22 mouse cellular contexts compared by ENCODE assay signal in the genomic region with DNA sequence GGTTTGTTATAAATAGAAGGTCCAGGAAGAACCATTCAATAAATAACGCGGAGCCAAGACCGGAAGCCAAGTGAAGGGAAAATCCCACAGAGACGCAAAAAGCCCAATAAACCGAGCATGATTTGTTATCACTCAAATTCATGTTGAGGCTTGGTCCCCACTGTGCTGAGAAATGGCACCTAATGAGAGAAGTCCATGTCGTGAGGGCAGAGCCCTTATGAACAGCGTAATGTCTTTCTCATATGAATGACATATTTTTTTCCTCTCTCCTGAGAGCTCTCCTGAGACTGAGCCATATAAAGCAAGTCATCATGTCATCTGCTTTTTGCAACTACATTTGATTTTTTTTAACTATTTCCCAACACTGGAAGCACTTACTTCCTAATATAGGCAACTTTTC.
A peak's percentile ranks its signal among the peaks of the same experiment; 100 is the strongest.
DNase-seq lines count a peak whose midpoint lies in the region; ATAC-seq lines count a peak whose summit lies in the region.
"Had no signal": no experiment of that assay in that cellular context is flagged by ENCODE, and none has a peak within 500 bp of the region (broad histone marks: within the 10 kb centered on the region; RNA-seq: fewer than 3 reads in every experiment).

No protein-coding gene starts in this region.

- H3K4me3 ChIP-seq in limb, embryonic 11.5 days (ENCODE audit: low read depth, low read length) = no peak overlapping the region
- H3K4me3 ChIP-seq in limb, embryonic 10.5 days = no peak overlapping the region
- H3K4me3 ChIP-seq in neural tube, embryonic 12.5 days = no peak overlapping the region
- no peak overlapping the region for H3K4me3 ChIP-seq in neural tube, embryonic 15.5 days (replicated peaks)
- no peak overlapping the region for H3K4me3 ChIP-seq in hindbrain, embryonic 12.5 days
- H3K4me3 ChIP-seq: embryonic facial prominence, embryonic 10.5 days; forebrain, embryonic 13.5 days; gastrocnemius, adult 2 months; heart, embryonic 12.5 days; hindbrain, embryonic 10.5 days; hindbrain, embryonic 15.5 days had no signal

- no peak overlapping the region for H3K9ac ChIP-seq in limb, embryonic 11.5 days (ENCODE audit: low read length)
- no peak overlapping the region for H3K9ac ChIP-seq in neural tube, embryonic 12.5 days
- H3K9ac ChIP-seq in neural tube, embryonic 15.5 days (replicated peaks) = no peak overlapping the region
- H3K9ac ChIP-seq in hindbrain, embryonic 12.5 days = no peak overlapping the region
- H3K9ac ChIP-seq: forebrain, embryonic 13.5 days; forebrain, postnatal 0 days; heart, embryonic 12.5 days; hindbrain, embryonic 15.5 days had no signal

- H3K27me3 ChIP-seq in limb, embryonic 11.5 days (ENCODE audit: control insufficient read depth, insufficient read depth, low read length) = no peaks in the 10 kb centered on the region
- no peaks in the 10 kb centered on the region for H3K27me3 ChIP-seq in limb, embryonic 10.5 days (ENCODE audit: low read depth, poor library complexity, severe bottlenecking)
- no peaks in the 10 kb centered on the region for H3K27me3 ChIP-seq in neural tube, embryonic 12.5 days (replicated peaks)
- H3K27me3 ChIP-seq in neural tube, embryonic 15.5 days (replicated peaks) = no peaks in the 10 kb centered on the region
- no peaks in the 10 kb centered on the region for H3K27me3 ChIP-seq in hindbrain, embryonic 12.5 days
- H3K27me3 ChIP-seq: forebrain, embryonic 13.5 days; heart, embryonic 12.5 days; hindbrain, embryonic 15.5 days had no signal

- WGBS in limb, embryonic 11.5 days = 65% methylated on average over 7 of the region's 7 CpGs
- 79% methylated on average over 7 of the region's 7 CpGs for WGBS in limb, embryonic 10.5 days
- WGBS in neural tube, embryonic 12.5 days = 77% methylated on average over 7 of the region's 7 CpGs
- 66% methylated on average over 7 of the region's 7 CpGs for WGBS in neural tube, embryonic 15.5 days
- 81% methylated on average over 7 of the region's 7 CpGs for WGBS in hindbrain, embryonic 12.5 days

- peak; percentile 20 for DNase-seq in embryo, embryonic 11 days
- no peak for DNase-seq in embryo, embryonic 10.5 days (ENCODE audit: low spot score)
- peak; percentile 22 for DNase-seq in limb, embryonic 11.5 days (ENCODE audit: low spot score)
- no peak for DNase-seq in limb, embryonic 10.5 days (ENCODE audit: low spot score)
- DNase-seq: adrenal gland, adult 8-10 months; B cell, adult 2 months; cerebellum, adult 11-12 months; cerebellum, adult 9-10 months; cerebellum, postnatal 25 days; forebrain, postnatal 0 days; gastrocnemius, adult 2 months; gastrocnemius, postnatal 25 days had no signal

- no peaks in the 10 kb centered on the region for H3K36me3 ChIP-seq in limb, embryonic 11.5 days (ENCODE audit: control insufficient read depth, insufficient read depth, low read length)
- no peaks in the 10 kb centered on the region for H3K36me3 ChIP-seq in limb, embryonic 10.5 days
- no peaks in the 10 kb centered on the region for H3K36me3 ChIP-seq in neural tube, embryonic 12.5 days
- no peaks in the 10 kb centered on the region for H3K36me3 ChIP-seq in neural tube, embryonic 15.5 days
- no peaks in the 10 kb centered on the region for H3K36me3 ChIP-seq in hindbrain, embryonic 12.5 days
- H3K36me3 ChIP-seq: embryonic facial prominence, embryonic 10.5 days; G1E; heart, embryonic 12.5 days; hindbrain, embryonic 10.5 days; hindbrain, embryonic 15.5 days had no signal

- no peak overlapping the region for H3K4me2 ChIP-seq in limb, embryonic 11.5 days (ENCODE audit: low read depth, severe bottlenecking)
- no peak overlapping the region for H3K4me2 ChIP-seq in neural tube, embryonic 12.5 days (replicated peaks)
- H3K4me2 ChIP-seq in neural tube, embryonic 15.5 days = no peak overlapping the region
- no peak overlapping the region for H3K4me2 ChIP-seq in hindbrain, embryonic 12.5 days (replicated peaks)
- H3K4me2 ChIP-seq: forebrain, embryonic 13.5 days; heart, embryonic 12.5 days; hindbrain, embryonic 15.5 days had no signal

- H3K27ac ChIP-seq in limb, embryonic 11.5 days (replicated peaks; ENCODE audit: low read depth, low read length) = no peak overlapping the region
- H3K27ac ChIP-seq in limb, embryonic 10.5 days = no peak overlapping the region
- no peak overlapping the region for H3K27ac ChIP-seq in neural tube, embryonic 12.5 days
- no peak overlapping the region for H3K27ac ChIP-seq in neural tube, embryonic 15.5 days (replicated peaks)
- no peak overlapping the region for H3K27ac ChIP-seq in hindbrain, embryonic 12.5 days
- H3K27ac ChIP-seq: embryonic facial prominence, embryonic 10.5 days; forebrain, embryonic 13.5 days; gastrocnemius, adult 2 months; hindbrain, embryonic 10.5 days; hindbrain, embryonic 15.5 days had no signal

- H3K4me1 ChIP-seq in limb, embryonic 11.5 days (ENCODE audit: control insufficient read depth, insufficient read depth, low read length) = no peaks in the 10 kb centered on the region
- H3K4me1 ChIP-seq in limb, embryonic 10.5 days = no peaks in the 10 kb centered on the region
- no peaks in the 10 kb centered on the region for H3K4me1 ChIP-seq in neural tube, embryonic 12.5 days
- no peaks in the 10 kb centered on the region for H3K4me1 ChIP-seq in neural tube, embryonic 15.5 days
- no peaks in the 10 kb centered on the region for H3K4me1 ChIP-seq in hindbrain, embryonic 12.5 days
- H3K4me1 ChIP-seq: embryonic facial prominence, embryonic 10.5 days; forebrain, embryonic 13.5 days; heart, embryonic 12.5 days; hindbrain, embryonic 10.5 days; hindbrain, embryonic 15.5 days had no signal

- no peaks in the 10 kb centered on the region for H3K9me3 ChIP-seq in limb, embryonic 11.5 days (ENCODE audit: control insufficient read depth, low read length)
- no peaks in the 10 kb centered on the region for H3K9me3 ChIP-seq in limb, embryonic 10.5 days (replicated peaks)
- H3K9me3 ChIP-seq in neural tube, embryonic 12.5 days = no peaks in the 10 kb centered on the region
- no peaks in the 10 kb centered on the region for H3K9me3 ChIP-seq in neural tube, embryonic 15.5 days (replicated peaks)
- no peaks in the 10 kb centered on the region for H3K9me3 ChIP-seq in hindbrain, embryonic 12.5 days (replicated peaks)
- H3K9me3 ChIP-seq: embryonic facial prominence, embryonic 10.5 days; forebrain, embryonic 13.5 days; G1E; heart, embryonic 12.5 days; hindbrain, embryonic 10.5 days; hindbrain, embryonic 15.5 days had no signal

- peak; percentile 51; the same call in 1 of the 2 replicates for ATAC-seq in limb, embryonic 11.5 days (ENCODE audit: insufficient number of reproducible peaks, low FRiP score, low TSS enrichment, low read depth)
- peak; percentile 58; the same call in 1 of the 2 replicates for ATAC-seq in neural tube, embryonic 12.5 days (ENCODE audit: low FRiP score, low read depth)
- ATAC-seq in neural tube, embryonic 15.5 days (ENCODE audit: low FRiP score) = no peak
- no peak for ATAC-seq in hindbrain, embryonic 12.5 days (ENCODE audit: low FRiP score)
- ATAC-seq: CD4-positive, CD25-positive, alpha-beta regulatory T cell, adult 4 months; forebrain, embryonic 13.5 days; forebrain, postnatal 0 days had no signal

Comparison
In these comparisons a context has a peak if more than half of its experiments do, and no peak if none do; other contexts are left out.
1. DNase-seq: peak in embryo, embryonic 11 days (single experiment) and limb, embryonic 11.5 days (single experiment); none in embryo, embryonic 10.5 days (single experiment) and limb, embryonic 10.5 days (single experiment).
2. ATAC-seq: peak in limb, embryonic 11.5 days (single experiment) and neural tube, embryonic 12.5 days (single experiment); none in neural tube, embryonic 15.5 days (single experiment) and hindbrain, embryonic 12.5 days (single experiment).